Mouse (Mus musculus) liver, embryonic 16.5 days (tissue): ENCODE measurements at regions not wholly inside any gene's neighbourhood (a gene's known extent, or its start where the extent isn't known, plus 50 kb on each side); places are given as distances from the start of the nearest gene placed in this dataset.

ENCODE experiments used
- ATAC-seq: fragments of 200-750 bp; cut with Nextera tagmentation; 2 replicates; pipeline ENCODE4 v1.8.0; 2017; ENCODE audit warnings: low read depth, mild to moderate bottlenecking, moderate number of reproducible peaks, moderate library complexity
- H3K27ac ChIP-seq: fragments of 300-500 bp; sonication (generic); 2 replicates; pipeline ENCODE4 v1.5.1; 2014; ENCODE audit warnings: mild to moderate bottlenecking, low read length
- H3K27me3 ChIP-seq: fragments of 300-500 bp; sonication (generic); 2 replicates; pipeline ENCODE4 v1.6.1; 2014; ENCODE audit warnings: low read depth, low read length, mixed read lengths; ENCODE audit not compliant: control insufficient read depth, insufficient read depth
- H3K36me3 ChIP-seq: fragments of 300-500 bp; sonication (generic); 2 replicates; pipeline ENCODE4 v1.6.1; 2014; ENCODE audit warnings: mild to moderate bottlenecking; ENCODE audit not compliant: control insufficient read depth, insufficient read depth
- H3K4me1 ChIP-seq: fragments of 300-500 bp; sonication (generic); 2 replicates; pipeline ENCODE4 v1.6.1; 2014; ENCODE audit warnings: low read depth, low read length, mixed read lengths; ENCODE audit not compliant: control insufficient read depth
- H3K4me2 ChIP-seq: fragments of 300-500 bp; sonication (generic); 2 replicates; pipeline ENCODE4 v1.6.1; 2014; ENCODE audit warnings: low read depth, low read length, mixed read lengths
- H3K4me3 ChIP-seq: fragments of 300-500 bp; sonication (generic); 2 replicates; pipeline ENCODE4 v1.5.1; 2014; ENCODE audit warnings: low read depth, mild to moderate bottlenecking, low read length
- H3K9ac ChIP-seq: fragments of 300-500 bp; sonication (generic); 2 replicates; pipeline ENCODE4 v1.6.1; 2014; ENCODE audit warnings: low read depth, low read length
- H3K9me3 ChIP-seq: fragments of 300-500 bp; sonication (generic); replicated peaks from 2 replicates; pipeline ENCODE4 v1.6.1; 2016; ENCODE audit warnings: low read length; ENCODE audit not compliant: control insufficient read depth
- WGBS: fragments of 180-500 bp; shearing (Covaris S2); extraction: QIAGEN DNeasy Blood & Tissue Kit; methylation state at CpG from one replicate; pipeline ENCODE4 v1.1.7; 2014; ENCODE audit not compliant: insufficient replicate concordance; 5-methylcytosine and 5-hydroxymethylcytosine counted together

- peaks cover 12% of the 10 kb centered on the region for H3K27me3 ChIP-seq
- no peak overlapping the region for H3K27ac ChIP-seq
- no peaks in the 10 kb centered on the region for H3K36me3 ChIP-seq
- no peaks in the 10 kb centered on the region for H3K4me1 ChIP-seq
- no peak for ATAC-seq
- no peak overlapping the region; the same call in 1 of the 2 replicates for H3K4me3 ChIP-seq
- no peak overlapping the region for H3K9ac ChIP-seq
- H3K4me2 ChIP-seq = peak overlapping the region; percentile 49; the same call in 1 of the 2 replicates
- H3K9me3 ChIP-seq = no peaks in the 10 kb centered on the region
- WGBS = 26% methylated on average over 10 of the region's 10 CpGs
Observed at GRCm38 (mm10) chr16:15084147-15084752, 177.8 kb downstream of the Efcab1 start.

- Histone ChIP-seq H3K9me3 (no peaks in the 10 kb centered on the region), H3K4me1 (no peaks in the 10 kb centered on the region), H3K36me3 (no peaks in the 10 kb centered on the region), H3K27ac (no peak overlapping the region), H3K4me2 (peak overlapping the region; percentile 49), H3K9ac (no peak overlapping the region), H3K27me3 (peaks cover 12% of the 10 kb centered on the region), H3K4me3 (peak overlapping the region; percentile 37)
- ATAC-seq = no peak
- WGBS = 2% methylated on average over 56 of the region's 56 CpGs
Observed at GRCm38 (mm10) chr16:15084753-15085728, 178.6 kb downstream of the Efcab1 start.

- Histone ChIP-seq H3K27ac (no peak overlapping the region), H3K4me3 (no peak overlapping the region), H3K9ac (no peak overlapping the region), H3K4me1 (no peaks in the 10 kb centered on the region), H3K9me3 (no peaks in the 10 kb centered on the region), H3K27me3 (peaks cover 12% of the 10 kb centered on the region), H3K4me2 (no peak overlapping the region), H3K36me3 (no peaks in the 10 kb centered on the region)
- no peak for ATAC-seq
- 61% methylated on average over 4 of the region's 4 CpGs for WGBS
Observed at GRCm38 (mm10) chr16:15086556-15086955, 180.2 kb downstream of the Efcab1 start.

- H3K4me2 ChIP-seq = no peak overlapping the region
- H3K27ac ChIP-seq = no peak overlapping the region
- H3K4me3 ChIP-seq = no peak overlapping the region
- no peak for ATAC-seq
- H3K9ac ChIP-seq = no peak overlapping the region
- WGBS = 41% methylated on average over 1 of the region's 1 CpGs
- H3K9me3 ChIP-seq = no peaks in the 10 kb centered on the region
- H3K4me1 ChIP-seq = no peaks in the 10 kb centered on the region
- H3K27me3 ChIP-seq = no peaks in the 10 kb centered on the region
- no peaks in the 10 kb centered on the region for H3K36me3 ChIP-seq
Observed at GRCm38 (mm10) chr16:15103938-15104337, 197.5 kb downstream of the Efcab1 start.

GRCm38 (mm10) chr16:15107234-15107633, 200.8 kb downstream of the Efcab1 start:
- 59% methylated on average over 1 of the region's 1 CpGs for WGBS
- Histone ChIP-seq H3K9me3 (no peaks in the 10 kb centered on the region), H3K27me3 (no peaks in the 10 kb centered on the region), H3K4me1 (no peaks in the 10 kb centered on the region), H3K9ac (no peak overlapping the region), H3K27ac (no peak overlapping the region), H3K36me3 (no peaks in the 10 kb centered on the region), H3K4me2 (no peak overlapping the region), H3K4me3 (no peak overlapping the region)
- ATAC-seq = no peak

- Histone ChIP-seq H3K9ac (no peak overlapping the region), H3K9me3 (no peaks in the 10 kb centered on the region), H3K27ac (no peak overlapping the region), H3K27me3 (no peaks in the 10 kb centered on the region), H3K4me2 (no peak overlapping the region), H3K36me3 (no peaks in the 10 kb centered on the region), H3K4me3 (no peak overlapping the region), H3K4me1 (no peaks in the 10 kb centered on the region)
- ATAC-seq = no peak
- 57% methylated on average over 2 of the region's 2 CpGs for WGBS
Observed at GRCm38 (mm10) chr16:15113131-15113530, 204.1 kb upstream of the Gm21897 start.

GRCm38 (mm10) chr16:15113989-15114556, 203.2 kb upstream of the Gm21897 start:
- no peaks in the 10 kb centered on the region for H3K9me3 ChIP-seq
- H3K4me1 ChIP-seq = no peaks in the 10 kb centered on the region
- no peak for ATAC-seq
- H3K27me3 ChIP-seq = no peaks in the 10 kb centered on the region
- H3K9ac ChIP-seq = no peak overlapping the region
- H3K4me3 ChIP-seq = no peak overlapping the region
- no peak overlapping the region for H3K4me2 ChIP-seq
- WGBS = 23% methylated on average over 5 of the region's 5 CpGs
- no peaks in the 10 kb centered on the region for H3K36me3 ChIP-seq
- H3K27ac ChIP-seq = no peak overlapping the region

- H3K27ac ChIP-seq = no peak overlapping the region
- no peak overlapping the region for H3K9ac ChIP-seq
- no peaks in the 10 kb centered on the region for H3K9me3 ChIP-seq
- WGBS = 44% methylated on average over 4 of the region's 4 CpGs
- ATAC-seq = no peak
- no peak overlapping the region for H3K4me2 ChIP-seq
- no peaks in the 10 kb centered on the region for H3K4me1 ChIP-seq
- no peaks in the 10 kb centered on the region for H3K36me3 ChIP-seq
- H3K4me3 ChIP-seq = no peak overlapping the region
- no peaks in the 10 kb centered on the region for H3K27me3 ChIP-seq
Observed at GRCm38 (mm10) chr16:15114574-15115230, 202.6 kb upstream of the Gm21897 start.
